Mouse (Mus musculus) kidney, postnatal 36 days (tissue): ENCODE results near the gene Lce6a.
A peak's percentile ranks its signal among the peaks of the same experiment; 100 is the strongest.

ENCODE experiments used
- DNase-seq, 2 experiments: peaks; one replicate each; pipeline ENCODE4 v3.0.0; 2021 to 2022; ENCODE audit warnings: mixed read lengths in 2 of 2

The Lce6a gene

DNA sequence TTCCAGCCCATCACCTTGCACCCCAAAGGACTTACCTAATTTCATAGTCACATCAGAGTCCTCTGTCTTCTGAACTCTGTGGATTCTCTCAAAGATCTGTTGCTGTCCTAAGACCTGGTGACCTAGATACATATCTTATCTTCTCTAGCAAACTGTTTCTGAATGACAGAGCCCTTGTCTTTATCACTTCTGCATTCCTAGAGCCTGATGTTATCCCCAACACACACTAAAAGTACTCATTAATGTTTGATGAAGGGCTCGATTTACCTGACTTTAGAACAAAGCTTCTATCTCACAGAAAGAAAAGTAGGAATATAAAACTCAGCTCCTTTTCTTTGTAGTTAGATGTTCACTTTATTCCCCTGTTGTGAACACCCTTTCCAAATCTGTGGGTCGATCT lies at the start of gene Lce6a:
Gene Lce6a, minus strand, starts transcription at position 101 of the 400 bp plus-strand sequence.
- DNase-seq: no peak

DNA sequence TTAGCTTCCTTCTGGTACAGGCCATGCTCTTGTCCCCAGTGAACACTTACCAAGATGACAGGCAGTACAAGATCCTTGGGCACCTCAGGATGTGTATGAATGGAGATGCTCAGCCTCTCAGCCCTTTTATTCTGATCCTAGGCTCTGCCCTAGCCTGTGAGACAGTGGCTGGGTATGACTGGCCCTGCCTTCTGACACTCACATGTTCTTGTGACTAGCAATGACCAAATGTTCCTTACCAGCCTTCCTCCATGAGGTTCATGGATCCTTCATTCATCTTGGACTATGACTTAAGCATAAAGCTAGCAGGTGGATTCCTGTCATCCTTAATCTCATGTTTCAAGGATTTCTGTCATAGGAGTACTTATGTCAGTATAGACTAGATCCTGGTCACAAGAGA lies 48.8 kb upstream of the Lce6a start, which contains the start of gene Lce1a2:
Gene Lce1a2, minus strand, starts transcription at position 101 of the 400 bp plus-strand sequence.
- no peak for DNase-seq

DNA sequence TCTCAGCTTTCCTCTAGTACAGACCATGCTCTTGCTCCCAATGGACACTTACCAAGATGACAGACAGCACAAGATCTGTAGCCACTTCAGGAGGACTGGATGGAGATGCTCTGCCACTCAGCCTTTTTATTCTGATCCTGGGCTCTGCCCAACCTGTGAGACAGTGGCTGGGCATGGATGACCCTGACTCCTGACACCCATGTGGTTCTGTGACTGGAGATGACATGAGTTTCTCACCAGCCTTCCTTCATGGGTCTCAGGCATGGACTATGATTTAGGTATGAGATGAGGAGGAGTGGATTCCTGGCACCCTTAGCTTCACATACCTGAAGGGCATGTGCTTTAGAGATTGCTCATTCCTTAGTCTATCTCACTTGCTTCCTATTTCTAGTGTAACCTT lies 35.4 kb upstream of the Lce6a start, which contains the start of gene Lce1b:
Gene Lce1b, minus strand, starts transcription at position 101 of the 400 bp plus-strand sequence.
- no peak for DNase-seq

DNA sequence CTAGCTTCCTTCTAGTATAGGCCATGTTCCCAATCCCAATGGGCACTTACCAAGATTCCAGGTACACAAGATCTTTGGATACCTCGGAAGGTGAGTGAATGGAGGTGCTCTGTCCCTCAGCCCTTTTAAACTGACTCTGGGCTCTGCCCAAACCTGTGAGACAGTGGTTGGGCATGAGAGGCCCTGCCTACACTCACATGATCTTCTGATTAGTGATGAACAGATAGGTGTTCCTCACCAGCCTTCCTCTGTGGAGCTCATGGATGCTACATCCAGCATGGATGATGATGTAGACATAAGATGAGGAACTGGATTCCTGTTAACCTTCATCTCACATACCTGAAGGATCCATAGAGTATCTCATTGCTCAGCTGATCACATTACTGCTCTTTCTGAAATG lies 26.7 kb upstream of the Lce6a start, which contains the start of gene Lce1a1:
Gene Lce1a1, minus strand, starts transcription at position 101 of the 400 bp plus-strand sequence.
- DNase-seq: no peak

DNA sequence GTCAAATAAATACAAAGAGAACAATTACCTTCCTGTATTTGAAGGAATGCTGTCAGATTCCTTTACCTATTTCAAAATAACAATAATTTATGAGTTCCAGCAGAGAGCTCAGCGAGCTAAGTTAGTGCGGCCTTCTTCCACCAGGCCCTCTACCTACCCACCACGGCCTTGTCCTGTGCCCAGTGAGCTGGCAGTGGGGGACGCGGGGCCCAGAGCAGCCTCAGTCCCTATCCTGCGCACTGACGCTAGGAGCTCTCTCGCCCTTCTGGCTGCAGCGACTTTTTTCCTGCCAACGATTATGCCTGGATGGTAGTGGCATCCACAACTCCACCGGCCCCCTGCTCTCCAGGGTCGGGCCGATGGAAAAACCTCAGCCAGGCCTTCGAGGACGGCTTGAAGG lies 18.4 kb upstream of the Lce6a start:
- no peak for DNase-seq

DNA sequence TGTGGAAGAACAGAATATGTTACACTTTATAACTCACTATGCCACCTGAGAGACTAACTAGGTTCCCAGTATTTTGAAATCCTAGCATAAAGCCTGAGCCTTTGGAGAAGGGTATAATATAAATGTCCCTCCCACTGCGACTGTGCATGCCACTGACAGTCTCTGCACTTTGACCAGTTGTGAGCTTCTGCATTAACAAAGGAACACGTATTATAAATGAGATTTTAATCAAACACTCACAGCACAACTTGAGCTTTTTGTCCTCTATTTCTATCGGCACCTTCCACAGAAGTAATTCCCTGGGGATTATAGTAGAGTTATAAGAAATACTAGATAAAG lies 17.2 kb upstream of the Lce6a start:
- peak in 1 of 2 experiments; percentile 2 for DNase-seq

DNA sequence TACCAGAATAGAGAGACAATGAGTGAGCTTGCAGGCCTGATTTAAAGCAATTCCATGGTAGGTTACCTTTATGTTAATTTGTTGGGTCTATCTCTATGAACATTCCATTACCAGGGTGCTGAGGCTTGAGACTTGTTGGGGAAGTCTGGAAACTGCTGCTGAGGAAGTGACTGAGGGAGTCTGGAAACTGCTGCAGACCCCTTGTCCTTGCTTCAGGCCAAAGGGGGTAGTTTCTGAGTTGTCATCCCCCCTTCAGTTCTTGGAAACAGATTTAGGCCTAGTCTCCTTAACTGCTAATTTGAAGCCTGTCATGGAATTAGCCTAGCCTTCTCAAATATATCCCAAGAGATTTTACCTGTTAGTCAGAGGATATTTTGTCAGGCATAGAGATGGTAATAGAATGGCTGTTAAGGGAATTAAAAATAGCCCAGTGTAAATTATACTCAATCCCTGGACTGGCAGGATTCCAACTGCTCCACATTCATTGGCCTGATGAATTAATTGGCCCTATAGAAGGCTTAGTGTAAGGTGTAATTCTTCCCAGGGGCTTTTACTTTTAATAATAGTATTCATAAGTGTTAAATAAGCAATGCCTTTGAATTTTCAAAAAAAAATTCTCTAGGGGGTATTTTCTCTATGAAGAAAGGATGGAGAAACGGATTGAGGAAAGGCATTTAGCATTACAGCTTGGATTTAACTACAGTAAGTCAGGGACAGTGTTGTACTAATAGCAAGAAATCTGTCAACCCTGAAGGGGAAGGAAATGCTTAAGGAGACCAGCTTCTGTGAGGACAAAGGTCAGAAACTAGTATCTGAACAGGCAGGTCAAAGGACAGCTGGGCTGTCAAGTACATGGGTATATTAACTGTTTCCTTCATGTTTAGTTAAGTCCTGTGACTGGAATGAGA lies 16.5 kb upstream of the Lce6a start:
- peak; percentile 45 to 66 for DNase-seq

DNA sequence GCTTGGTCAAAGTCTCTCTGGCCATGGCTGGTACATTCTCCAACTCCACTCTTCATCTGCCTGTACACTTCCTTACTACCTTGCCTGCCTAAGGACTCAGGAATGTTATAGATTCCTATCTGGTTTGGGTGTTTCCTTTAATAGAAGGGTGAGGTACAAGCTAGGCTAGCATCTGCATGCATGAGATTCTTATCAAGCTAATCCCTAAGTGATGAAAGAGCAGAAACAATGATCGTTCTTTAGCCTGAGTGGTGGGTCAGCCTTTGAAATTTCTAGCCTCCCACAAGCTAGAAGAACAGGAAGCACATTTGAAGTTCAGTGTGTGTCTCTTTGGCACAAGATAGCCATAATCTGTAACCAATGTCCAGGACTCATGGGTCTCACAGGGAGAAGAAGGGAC lies 11.7 kb downstream of the Lce6a start:
- no peak for DNase-seq

DNA sequence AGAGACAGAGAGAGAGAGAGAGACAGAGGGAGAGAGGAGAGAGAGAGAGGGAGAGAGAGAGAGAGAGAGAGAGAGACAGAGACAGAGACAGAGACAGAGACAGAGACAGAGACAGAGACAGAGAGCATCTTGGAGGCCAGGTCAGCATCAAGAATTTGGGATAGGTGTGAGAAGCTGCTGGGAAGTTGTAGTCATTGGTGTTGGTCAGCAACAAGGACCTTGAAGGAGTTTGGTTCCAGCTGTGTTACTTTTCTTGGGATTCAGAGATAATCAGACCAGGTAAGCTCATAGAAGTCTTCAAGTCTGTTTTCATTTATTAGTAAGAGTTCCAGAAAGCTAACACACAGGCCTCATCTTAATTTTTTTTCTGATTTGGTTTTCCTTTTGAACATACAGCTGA lies 14.1 kb downstream of the Lce6a start, which contains the start of gene 2210017I01Rik:
Gene 2210017I01Rik, minus strand, starts transcription at position 101 of the 400 bp plus-strand sequence.
- DNase-seq: no peak

DNA sequence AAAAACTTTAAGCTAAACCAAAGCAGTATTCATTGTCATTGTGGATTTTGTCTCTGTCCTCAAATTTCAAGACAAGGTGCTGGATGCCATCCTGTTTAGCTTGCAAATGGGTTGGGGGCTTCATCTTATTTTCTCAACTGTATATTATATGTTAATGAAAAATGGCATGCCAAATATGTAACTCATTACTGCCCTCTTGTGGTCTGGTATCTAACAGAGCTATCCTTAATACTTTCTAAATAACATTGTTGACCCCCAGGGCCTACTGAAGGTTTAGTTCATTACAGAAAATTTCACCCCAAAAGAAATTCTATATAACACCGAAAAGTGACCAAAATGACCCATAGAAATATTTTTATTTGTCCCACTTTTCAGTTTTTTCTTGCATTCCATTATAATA lies 19.3 kb downstream of the Lce6a start:
- peak in 1 of 2 experiments; percentile 21 for DNase-seq

DNA sequence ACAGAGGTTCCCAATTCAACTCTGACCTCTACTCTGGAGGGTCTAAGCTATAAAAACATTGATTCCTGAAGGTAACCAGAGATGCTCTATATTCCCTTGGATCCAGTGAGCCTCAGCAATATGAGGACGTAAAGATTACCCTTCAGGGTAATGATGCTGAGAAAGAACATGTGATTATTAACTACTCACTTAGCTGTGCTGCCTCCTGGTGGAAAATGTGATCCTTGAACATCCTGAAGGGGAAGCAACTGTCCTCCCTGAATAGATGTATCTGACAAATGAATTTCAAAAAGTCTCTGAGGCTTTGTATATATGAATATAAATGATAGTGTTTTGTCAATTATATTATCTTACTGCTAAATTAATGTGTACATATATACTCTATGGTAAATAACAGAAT lies 21.0 kb downstream of the Lce6a start:
- DNase-seq: peak; percentile 7 to 46

DNA sequence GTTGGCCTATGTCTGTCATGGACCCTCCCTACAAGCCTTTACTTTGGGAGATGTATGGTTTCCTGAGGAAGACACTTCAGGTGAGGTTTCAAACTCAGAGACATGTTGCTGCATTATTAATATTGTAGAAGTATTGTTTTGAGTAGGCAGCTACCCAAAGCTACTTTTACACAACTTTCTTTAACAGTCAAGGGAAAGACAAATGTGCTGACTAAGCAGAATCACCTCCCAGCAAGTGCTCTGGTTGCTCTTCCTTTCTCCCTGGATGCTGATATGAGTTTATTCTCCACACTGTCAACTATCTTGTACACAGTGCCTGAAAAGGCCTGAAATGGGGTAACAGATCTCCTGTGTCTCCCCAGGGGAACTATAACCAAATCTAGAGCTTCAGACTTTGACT lies 21.5 kb downstream of the Lce6a start:
- DNase-seq: no peak

DNA sequence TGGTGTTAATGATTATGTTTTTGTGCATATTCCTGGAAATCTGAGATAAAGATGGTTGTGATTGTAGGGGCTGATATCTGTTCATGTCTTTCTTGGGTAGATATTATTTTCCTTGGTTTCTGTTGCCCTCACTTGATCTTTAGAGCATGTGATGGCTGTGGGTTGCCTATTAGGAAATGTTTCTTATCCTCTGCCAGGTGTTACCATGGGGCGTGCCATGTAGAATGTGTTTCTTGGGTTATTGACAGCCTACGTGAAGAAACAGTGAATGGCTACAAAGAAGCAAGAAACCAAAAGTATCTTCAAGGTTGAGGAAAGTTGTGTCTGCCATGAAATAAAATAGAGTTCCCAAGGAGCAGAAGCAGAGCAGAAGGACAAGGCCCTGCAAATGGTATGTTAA lies 23.0 kb downstream of the Lce6a start:
- DNase-seq: no peak

DNA sequence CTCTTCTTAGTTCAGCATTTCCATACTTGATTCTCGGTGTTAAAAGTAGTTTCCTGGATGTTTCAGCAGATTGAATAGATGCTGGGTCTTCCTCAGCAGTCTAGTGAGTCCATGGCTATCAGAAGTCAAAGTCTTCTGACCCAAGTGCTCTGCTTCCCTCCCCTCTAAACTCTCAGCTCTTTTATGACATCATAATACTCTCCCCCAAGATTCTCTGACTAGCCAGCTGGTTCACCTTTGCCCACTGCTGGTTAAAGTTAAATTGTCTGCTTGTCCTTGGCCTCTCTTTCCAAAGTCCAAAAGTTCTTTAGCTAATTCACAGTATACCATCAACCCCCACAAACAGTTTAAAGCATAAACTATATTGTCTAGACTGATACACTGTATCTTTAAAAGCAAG lies 32.6 kb downstream of the Lce6a start, which contains the start of gene Smcp:
Gene Smcp, minus strand, starts transcription at position 140 of the 400 bp plus-strand sequence.
- DNase-seq: peak; percentile 32 to 49

DNA sequence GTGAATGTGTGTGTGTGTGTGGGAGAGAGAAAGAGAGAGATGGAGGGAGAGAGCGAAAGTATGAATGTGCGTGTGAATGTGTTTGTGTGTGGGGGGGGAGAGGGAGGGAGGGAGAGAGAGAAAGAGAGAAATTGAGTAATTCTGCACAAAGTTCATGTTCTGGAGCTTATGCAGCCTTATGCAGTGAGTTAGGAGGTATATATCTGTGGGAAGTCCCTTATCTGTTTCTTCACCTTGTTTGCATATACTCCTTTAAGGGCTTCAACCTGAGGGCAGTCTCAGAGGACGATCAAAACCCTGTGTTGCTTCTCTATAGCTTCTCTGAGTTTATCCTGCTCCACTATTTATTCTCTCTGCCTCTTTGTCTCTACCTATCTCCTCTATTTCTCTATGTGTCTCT lies 34.3 kb downstream of the Lce6a start:
- DNase-seq: no peak

DNA sequence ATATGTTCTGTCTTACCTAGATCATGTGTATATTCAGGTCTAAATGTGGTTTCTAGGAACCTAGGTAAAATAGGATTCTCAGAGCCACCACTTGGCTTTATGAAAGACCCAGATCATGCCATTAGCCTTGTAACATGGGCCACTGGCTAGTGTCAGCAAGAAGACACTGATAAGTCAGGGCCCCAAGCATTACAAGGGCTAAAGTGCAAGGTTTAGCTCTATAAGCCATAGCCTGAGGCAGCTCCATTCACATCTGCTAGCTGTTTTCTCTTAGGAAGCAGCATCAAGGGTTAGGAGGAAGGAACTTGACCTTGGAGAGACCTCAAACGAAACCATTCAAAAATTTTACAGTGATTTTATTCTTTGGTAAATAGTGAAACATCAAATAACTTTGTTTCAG lies 36.4 kb downstream of the Lce6a start:
- DNase-seq: no peak

DNA sequence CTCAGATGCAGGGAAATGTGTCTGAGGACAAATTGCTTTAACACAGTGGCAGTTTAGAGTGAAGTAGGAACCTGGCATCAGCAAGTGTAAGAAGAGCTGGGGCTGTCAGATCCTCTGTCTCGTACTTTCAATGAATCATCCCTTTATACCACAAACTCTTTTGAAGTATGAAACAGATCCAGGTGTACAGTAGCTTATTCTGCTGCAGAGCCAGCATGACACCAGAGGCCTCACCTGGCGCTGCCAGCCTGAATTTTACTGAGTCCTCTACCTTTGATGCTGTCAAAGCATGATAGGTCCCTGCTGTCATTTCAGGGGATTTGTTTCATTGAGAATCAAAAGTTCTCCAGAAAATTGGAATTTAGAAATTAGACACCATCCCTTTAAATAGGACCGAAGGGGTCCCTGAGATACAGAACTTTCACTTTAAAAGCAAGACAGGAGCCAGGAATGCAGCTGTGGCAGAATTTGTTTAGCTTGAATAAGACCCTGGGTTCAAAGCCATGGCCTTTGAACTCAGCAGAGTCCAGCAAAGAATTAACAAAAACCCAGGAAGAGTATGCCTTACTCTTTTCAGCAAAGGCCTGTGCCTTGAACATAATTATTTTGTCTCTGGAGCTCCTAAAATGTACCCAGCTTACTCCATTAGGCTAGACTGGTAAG lies 38.2 kb downstream of the Lce6a start:
- DNase-seq: no peak

DNA sequence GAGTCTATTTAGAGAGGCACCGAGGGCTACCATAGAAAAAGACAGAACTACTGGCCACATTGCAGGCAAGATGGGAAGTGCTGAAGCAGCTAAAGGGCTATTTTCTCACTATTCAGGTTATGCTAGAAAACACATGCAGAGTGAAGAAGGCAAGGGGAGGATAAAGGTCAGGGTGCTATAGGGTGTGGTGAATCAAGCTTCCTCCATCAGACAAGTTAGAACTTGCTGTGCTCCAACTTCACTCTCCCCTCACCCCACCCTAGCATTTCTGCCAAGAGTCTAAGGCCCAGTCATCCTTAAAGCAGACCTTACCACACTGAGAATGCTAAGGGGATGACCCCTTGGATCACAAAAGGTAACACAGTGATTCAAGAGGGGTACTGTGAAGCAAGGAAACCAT lies 42.0 kb downstream of the Lce6a start:
- no peak for DNase-seq

DNA sequence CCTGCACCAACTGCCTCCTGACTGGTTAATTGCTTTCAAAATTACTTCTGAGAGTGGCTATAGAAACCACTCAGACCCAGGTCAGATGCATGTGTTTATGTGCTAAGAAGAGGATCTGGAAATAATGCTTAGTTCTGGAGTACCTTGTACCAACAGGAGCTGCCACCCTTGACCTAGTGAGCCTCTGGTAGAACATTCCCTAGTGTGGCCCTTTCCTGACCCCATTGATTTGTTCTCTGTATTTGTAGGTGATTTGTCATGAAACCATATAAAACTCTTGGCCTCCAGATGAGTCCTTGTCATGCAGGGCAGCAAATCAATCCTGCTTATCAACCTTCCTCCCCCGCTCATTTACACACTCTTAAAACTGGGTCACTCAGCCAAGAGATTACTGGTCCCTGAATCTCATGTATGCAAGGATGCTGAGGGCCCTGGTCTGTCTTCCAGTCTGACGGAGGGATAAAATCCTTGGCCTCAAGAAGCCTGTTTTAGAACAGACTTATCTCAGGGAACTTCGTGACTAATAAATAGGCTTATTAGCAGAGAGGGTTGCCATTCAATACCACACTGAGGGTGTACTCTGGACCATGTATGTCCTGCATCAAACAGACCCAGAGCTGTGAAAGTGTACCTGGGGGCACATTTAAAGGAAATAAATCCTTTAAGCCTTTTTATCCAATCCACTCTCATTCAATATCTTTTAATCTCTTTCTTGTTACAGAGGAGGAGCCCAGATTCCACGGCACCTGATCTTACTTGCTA lies 42.6 kb downstream of the Lce6a start:
- DNase-seq: no peak

DNA sequence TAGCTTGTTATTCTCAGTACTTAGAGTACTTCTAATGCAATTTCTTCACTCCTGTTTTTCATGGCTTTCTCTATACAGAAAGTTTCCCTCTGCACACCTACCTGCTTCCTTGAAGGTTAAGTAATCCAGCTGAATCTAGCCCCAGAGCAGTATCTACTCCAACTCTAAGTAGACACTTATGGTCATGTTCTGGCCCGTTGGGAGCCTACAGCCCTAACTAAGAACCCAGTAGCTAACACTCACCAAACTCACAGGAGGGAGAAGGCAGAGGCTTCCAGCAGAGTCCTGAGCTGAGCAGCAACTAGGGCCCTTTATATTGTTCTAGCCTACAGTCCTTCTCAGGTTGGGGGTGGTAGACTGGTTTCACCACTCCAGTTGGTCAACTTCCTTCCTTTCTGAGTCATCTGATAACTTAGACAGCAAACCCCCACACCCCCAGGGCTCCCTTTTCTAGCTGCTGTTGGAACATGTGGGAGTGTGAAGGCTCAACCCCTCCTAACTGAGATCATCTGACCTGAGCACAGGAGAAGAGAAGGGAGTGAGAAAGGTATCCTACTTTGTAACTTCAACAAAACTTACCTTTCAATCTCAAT lies 47.9 kb downstream of the Lce6a start, which contains the start of gene Ivl:
Gene Ivl, minus strand, starts transcription at position 287 of the 593 bp plus-strand sequence.
- no peak for DNase-seq

DNA sequence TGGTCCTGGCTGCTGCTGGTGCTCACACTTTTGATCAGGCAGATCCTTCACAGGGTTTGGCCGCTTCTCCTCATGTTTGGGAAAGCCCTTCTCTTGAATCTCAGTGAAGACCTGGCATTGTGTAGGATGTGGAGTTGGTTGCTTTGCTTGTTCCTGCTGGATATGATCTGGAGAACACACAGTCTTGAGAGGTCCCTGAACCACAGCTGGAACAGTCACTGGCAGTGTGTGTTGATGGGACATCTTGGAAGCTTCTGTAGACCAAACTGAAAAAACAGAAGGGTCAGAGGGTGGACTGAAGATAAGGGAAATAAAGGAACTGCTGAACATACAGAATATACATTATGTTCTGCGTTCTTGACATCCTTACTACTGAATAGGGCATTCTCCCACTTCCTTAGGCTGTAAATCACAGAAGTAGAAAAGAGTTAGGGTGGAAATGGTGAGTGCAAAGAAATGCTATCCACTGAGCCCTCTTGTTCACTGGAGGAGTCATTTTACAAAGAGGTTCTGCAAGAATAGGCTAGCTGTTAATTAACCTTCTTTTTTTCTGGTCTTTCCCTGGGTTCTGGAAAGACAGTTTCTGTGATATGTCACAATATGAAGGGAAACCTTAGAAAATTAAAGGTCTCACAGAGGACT lies 48.8 kb downstream of the Lce6a start:
- DNase-seq: no peak
